Mouse (Mus musculus) neural tube, embryonic 11.5 days (tissue): ENCODE measurements around the gene Atrip. TPM values are rescaled to one million over a fixed set of nuclear protein-coding genes. Genes with fewer than 3 reads are reported as not detected.

Source experiments
- ATAC-seq: fragments of 200-750 bp; cut with Nextera tagmentation; 2 replicates; pipeline ENCODE4 v1.8.0; 2017; ENCODE audit warnings: moderate number of reproducible peaks, mild to moderate bottlenecking, moderate TSS enrichment, moderate library complexity; ENCODE audit not compliant: insufficient read depth, low FRiP score, low TSS enrichment
- DNase-seq: peaks from one replicate; pipeline ENCODE4 v3.0.0-alpha.2; 2015; ENCODE audit warnings: low spot score
- H3K27ac ChIP-seq: fragments of 300-500 bp; sonication (generic); 2 replicates; pipeline ENCODE4 v1.5.1; 2014; ENCODE audit warnings: low read depth, mild to moderate bottlenecking, low read length
- H3K27me3 ChIP-seq: fragments of 300-500 bp; sonication (generic); 2 replicates; pipeline ENCODE4 v1.6.1; 2014; ENCODE audit warnings: mild to moderate bottlenecking, low read length, mixed read lengths; ENCODE audit not compliant: control insufficient read depth, insufficient read depth
- H3K36me3 ChIP-seq: fragments of 300-500 bp; sonication (generic); 2 replicates; pipeline ENCODE4 v1.6.1; 2014; ENCODE audit warnings: mild to moderate bottlenecking, low read length, moderate library complexity, mixed read lengths; ENCODE audit not compliant: control insufficient read depth, insufficient read depth
- H3K4me1 ChIP-seq: fragments of 300-500 bp; sonication (generic); 2 replicates; pipeline ENCODE4 v1.6.1; 2014; ENCODE audit warnings: low read length, mixed read lengths; ENCODE audit not compliant: control insufficient read depth, insufficient read depth
- H3K4me2 ChIP-seq: fragments of 300-500 bp; sonication (generic); 2 replicates; pipeline ENCODE4 v1.6.1; 2014; ENCODE audit warnings: low read depth, mild to moderate bottlenecking, moderate library complexity
- H3K4me3 ChIP-seq: fragments of 300-500 bp; sonication (generic); 2 replicates; pipeline ENCODE4 v1.5.1; 2014; ENCODE audit warnings: low read depth, low read length
- H3K9ac ChIP-seq: fragments of 300-500 bp; sonication (generic); 2 replicates; pipeline ENCODE4 v1.6.1; 2014; ENCODE audit warnings: mild to moderate bottlenecking, low read length
- H3K9me3 ChIP-seq: fragments of 300-500 bp; sonication (generic); 2 replicates; pipeline ENCODE4 v1.6.1; 2016; ENCODE audit warnings: low read length; ENCODE audit not compliant: control insufficient read depth
- WGBS: fragments of 180-500 bp; shearing (Covaris S2); extraction: QIAGEN DNeasy Blood & Tissue Kit; methylation state at CpG from one replicate; pipeline ENCODE4 v1.1.7; 2014; 5-methylcytosine and 5-hydroxymethylcytosine counted together
- polyA plus RNA-seq: library from polyadenylated mRNA; unstranded; fragments of >200 nt; fragmentation: Nextera tagmentation; extraction: Ambion mirVana; gene quantifications from 2 replicates; pipeline ENCODE4 v1.2.1, GENCODE M21; 2014

Gene Atrip
- polyA plus RNA-seq, 1 experiment from 2014 or later, result 25.3 TPM

GRCm38 (mm10) chr9:109113331-109113730, 39.4 kb upstream of the Atrip start:
- DNase-seq, result no peak
- Histone ChIP-seq H3K9ac (no peak overlapping the region), H3K4me1 (no peaks in the 10 kb centered on the region), H3K27ac (no peak overlapping the region), H3K9me3 (no peaks in the 10 kb centered on the region), H3K36me3 (peaks cover 46% of the 10 kb centered on the region), H3K4me2 (no peak overlapping the region), H3K27me3 (no peaks in the 10 kb centered on the region), H3K4me3 (no peak overlapping the region)
- WGBS, result 90% methylated on average over 8 of the region's 8 CpGs
- ATAC-seq, result no peak

- Histone ChIP-seq H3K9ac (no peak overlapping the region), H3K4me3 (no peak overlapping the region), H3K27ac (no peak overlapping the region), H3K4me1 (no peaks in the 10 kb centered on the region), H3K4me2 (no peak overlapping the region), H3K36me3 (peaks cover 46% of the 10 kb centered on the region), H3K9me3 (no peaks in the 10 kb centered on the region), H3K27me3 (no peaks in the 10 kb centered on the region)
- ATAC-seq, result no peak
- peak; percentile 8 for DNase-seq
- 91% methylated on average over 9 of the region's 9 CpGs for WGBS
Measured at GRCm38 (mm10) chr9:109111591-109111990, 37.7 kb upstream of the Atrip start.

GRCm38 (mm10) chr9:109111101-109111500, 37.2 kb upstream of the Atrip start:
- ATAC-seq (no peak), DNase-seq (peak; percentile 6)
- H3K9me3 ChIP-seq, result no peaks in the 10 kb centered on the region
- H3K9ac ChIP-seq, result no peak overlapping the region
- H3K36me3 ChIP-seq, result peaks cover 46% of the 10 kb centered on the region
- H3K4me2 ChIP-seq, result no peak overlapping the region
- H3K27ac ChIP-seq, result no peak overlapping the region
- no peak overlapping the region for H3K4me3 ChIP-seq
- no peaks in the 10 kb centered on the region for H3K27me3 ChIP-seq
- 88% methylated on average over 4 of the region's 4 CpGs for WGBS
- H3K4me1 ChIP-seq, result no peaks in the 10 kb centered on the region

- H3K9me3 ChIP-seq, result no peaks in the 10 kb centered on the region
- no peaks in the 10 kb centered on the region for H3K27me3 ChIP-seq
- no peak for ATAC-seq
- peak; percentile 4 for DNase-seq
- no peak overlapping the region for H3K4me2 ChIP-seq
- H3K4me3 ChIP-seq, result no peak overlapping the region
- H3K9ac ChIP-seq, result no peak overlapping the region
- peaks cover 45% of the 10 kb centered on the region for H3K36me3 ChIP-seq
- WGBS, result 94% methylated on average over 11 of the region's 11 CpGs
- H3K4me1 ChIP-seq, result no peaks in the 10 kb centered on the region
- H3K27ac ChIP-seq, result no peak overlapping the region
Measured at GRCm38 (mm10) chr9:109110240-109110639, 36.3 kb upstream of the Atrip start.

GRCm38 (mm10) chr9:109107341-109107740, 33.4 kb upstream of the Atrip start:
- H3K36me3 ChIP-seq, result peaks cover 46% of the 10 kb centered on the region
- DNase-seq (no peak), ATAC-seq (no peak)
- no peaks in the 10 kb centered on the region for H3K4me1 ChIP-seq
- no peak overlapping the region for H3K4me2 ChIP-seq
- no peaks in the 10 kb centered on the region for H3K9me3 ChIP-seq
- H3K9ac ChIP-seq, result no peak overlapping the region
- no peaks in the 10 kb centered on the region for H3K27me3 ChIP-seq
- no peak overlapping the region for H3K27ac ChIP-seq
- no peak overlapping the region for H3K4me3 ChIP-seq
- WGBS, result 44% methylated on average over 3 of the region's 6 CpGs

- H3K4me1 ChIP-seq, result no peaks in the 10 kb centered on the region; the same call in 1 of the 2 replicates
- DNase-seq (no peak), ATAC-seq (no peak)
- 95% methylated on average over 12 of the region's 12 CpGs for WGBS
- H3K4me2 ChIP-seq, result no peak overlapping the region
- H3K9me3 ChIP-seq, result no peaks in the 10 kb centered on the region
- no peak overlapping the region for H3K9ac ChIP-seq
- no peak overlapping the region for H3K27ac ChIP-seq
- no peak overlapping the region for H3K4me3 ChIP-seq
- no peaks in the 10 kb centered on the region for H3K27me3 ChIP-seq
- H3K36me3 ChIP-seq, result peaks cover 42% of the 10 kb centered on the region
Measured at GRCm38 (mm10) chr9:109105648-109106047, 31.7 kb upstream of the Atrip start.

- Histone ChIP-seq H3K9me3 (no peaks in the 10 kb centered on the region), H3K9ac (no peak overlapping the region), H3K36me3 (peaks cover 40% of the 10 kb centered on the region), H3K4me3 (no peak overlapping the region), H3K27ac (no peak overlapping the region), H3K4me1 (no peaks in the 10 kb centered on the region; the same call in 1 of the 2 replicates), H3K27me3 (no peaks in the 10 kb centered on the region), H3K4me2 (no peak overlapping the region)
- ATAC-seq, result no peak
- 92% methylated on average over 12 of the region's 12 CpGs for WGBS
- no peak for DNase-seq
Measured at GRCm38 (mm10) chr9:109105011-109105410, 31.1 kb upstream of the Atrip start.

GRCm38 (mm10) chr9:109104083-109104482, 30.2 kb upstream of the Atrip start:
- 94% methylated on average over 9 of the region's 9 CpGs for whole genome bisulfite sequencing
- no peak overlapping the region for H3K4me3 ChIP-seq
- H3K36me3 ChIP-seq, result peaks cover 39% of the 10 kb centered on the region

GRCm38 (mm10) chr9:109103250-109103649, 29.3 kb upstream of the Atrip start:
- DNase-seq, result no peak
- Histone ChIP-seq H3K27me3 (no peaks in the 10 kb centered on the region), H3K9me3 (no peaks in the 10 kb centered on the region), H3K4me2 (no peak overlapping the region), H3K4me1 (peaks cover 9% of the 10 kb centered on the region), H3K27ac (no peak overlapping the region), H3K36me3 (peaks cover 32% of the 10 kb centered on the region), H3K9ac (no peak overlapping the region), H3K4me3 (no peak overlapping the region)
- ATAC-seq, result no peak
- 79% methylated on average over 7 of the region's 7 CpGs for WGBS

More at GRCm38 (mm10) chr9:109104083-109104482, 30.2 kb upstream of the Atrip start:
- Histone ChIP-seq H3K9me3 (no peaks in the 10 kb centered on the region), H3K4me1 (peaks cover 2% of the 10 kb centered on the region), H3K9ac (no peak overlapping the region), H3K27me3 (no peaks in the 10 kb centered on the region), H3K4me2 (no peak overlapping the region), H3K27ac (no peak overlapping the region)
- ATAC-seq, result no peak
- no peak for DNase-seq
